Mouse (Mus musculus) left cerebral cortex, postnatal 10 days (tissue): ENCODE measurements around the gene Cyp27b1. TPM values are rescaled to one million over a fixed set of nuclear protein-coding genes. Genes with fewer than 3 reads are reported as not detected.

Experiments
- DNase-seq, 2 experiments: peaks; one replicate each; pipeline ENCODE4 v3.0.0; 2021 to 2022; ENCODE audit warnings: low spot score in 2 of 2, mixed read lengths in 1 of 2; ENCODE audit errors: extremely low spot score in 1 of 2
- intact Hi-C: fragments of 180-260 bp; cut with DNase I; formaldehyde crosslinking; loops from one replicate; pipeline ENCODE4 v1.15.1; 2025
- total RNA-seq, 2 experiments: library from RNA; stranded (reverse); gene quantifications; 2 replicates each; pipeline ENCODE4 v1.2.3; 2021

The Cyp27b1 gene
- total RNA-seq, 2 experiments from 2014 or later = 0.36 to 0.49 TPM

DNA sequence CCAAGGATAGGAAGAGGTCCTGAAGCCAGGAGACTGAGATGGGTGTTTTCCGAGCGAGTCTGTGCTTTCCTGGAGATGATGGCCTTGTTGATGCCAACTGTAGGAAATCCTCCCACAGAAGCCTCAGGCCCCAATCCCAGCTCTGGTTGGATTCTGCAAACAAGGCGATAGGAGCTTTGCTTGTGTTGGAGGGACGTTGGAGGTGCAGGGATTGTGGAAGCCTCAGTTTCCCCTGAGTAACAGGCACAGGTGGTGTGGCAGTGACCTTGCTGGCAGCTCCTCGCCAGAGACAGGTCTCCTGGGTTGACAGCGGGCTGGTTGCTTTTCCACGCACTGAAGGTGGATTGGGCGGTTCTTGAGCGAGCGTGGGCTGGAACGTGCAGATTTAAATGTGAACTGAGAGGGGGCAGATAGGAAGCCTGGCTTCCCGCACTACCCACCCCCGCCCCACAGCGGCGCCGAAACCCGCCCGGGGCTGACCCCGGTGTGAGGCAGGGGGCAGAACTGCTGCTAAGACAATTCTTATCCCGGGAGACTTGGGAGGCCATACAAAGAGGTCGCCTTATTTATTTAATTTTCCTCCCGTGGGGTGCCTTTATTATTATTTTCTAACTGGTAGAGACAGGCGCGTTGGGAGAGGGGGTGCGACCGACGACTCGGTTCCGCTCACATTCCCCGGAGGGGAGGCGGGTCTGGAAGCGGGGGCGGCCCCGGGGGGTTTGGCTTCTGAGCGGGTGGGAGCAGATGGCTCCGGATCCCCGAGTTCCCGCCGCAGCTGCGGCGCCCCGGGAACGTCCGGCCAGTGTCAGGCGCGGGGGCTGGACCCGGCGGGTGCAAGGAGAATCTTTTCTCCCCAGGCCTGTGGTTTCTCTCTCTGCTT, 33.1 kb downstream of the Cyp27b1 start:
- peak in 1 of 2 experiments; percentile 85 for DNase-seq
- intact Hi-C loops = no loop called here

DNA sequence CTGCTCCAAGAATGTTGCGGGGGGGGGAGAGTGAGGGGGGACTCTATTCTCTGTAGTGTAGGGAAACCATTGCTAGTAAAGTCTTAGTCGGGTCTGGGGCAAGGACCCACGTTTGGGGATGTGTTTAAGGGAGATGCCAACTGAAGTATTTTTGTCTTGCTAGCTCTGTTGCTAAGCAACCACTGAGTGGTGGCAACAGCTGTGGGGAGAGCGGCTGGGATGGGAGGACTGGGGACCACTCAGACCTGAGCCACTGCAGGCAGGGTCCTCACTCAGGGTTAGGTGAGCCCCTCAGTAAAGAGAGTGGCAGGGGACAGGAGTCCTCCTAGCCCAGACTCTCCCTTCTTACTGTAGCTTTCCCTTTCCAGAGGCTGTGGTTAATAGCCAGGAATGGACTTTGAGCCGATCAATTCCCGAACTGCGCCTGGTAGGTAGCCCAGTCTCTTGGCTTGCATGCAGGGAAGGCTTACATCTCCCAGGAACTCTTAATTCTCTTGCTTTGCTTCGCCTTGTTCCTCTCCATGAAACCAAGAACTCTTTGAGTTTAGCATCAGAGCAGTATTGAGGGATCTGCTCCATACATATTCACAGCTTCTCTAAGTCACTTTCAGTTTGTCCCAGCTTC, 34.1 kb downstream of the Cyp27b1 start:
- DNase-seq = peak in 1 of 2 experiments; percentile 45
- intact Hi-C loops = no loop called here

DNA sequence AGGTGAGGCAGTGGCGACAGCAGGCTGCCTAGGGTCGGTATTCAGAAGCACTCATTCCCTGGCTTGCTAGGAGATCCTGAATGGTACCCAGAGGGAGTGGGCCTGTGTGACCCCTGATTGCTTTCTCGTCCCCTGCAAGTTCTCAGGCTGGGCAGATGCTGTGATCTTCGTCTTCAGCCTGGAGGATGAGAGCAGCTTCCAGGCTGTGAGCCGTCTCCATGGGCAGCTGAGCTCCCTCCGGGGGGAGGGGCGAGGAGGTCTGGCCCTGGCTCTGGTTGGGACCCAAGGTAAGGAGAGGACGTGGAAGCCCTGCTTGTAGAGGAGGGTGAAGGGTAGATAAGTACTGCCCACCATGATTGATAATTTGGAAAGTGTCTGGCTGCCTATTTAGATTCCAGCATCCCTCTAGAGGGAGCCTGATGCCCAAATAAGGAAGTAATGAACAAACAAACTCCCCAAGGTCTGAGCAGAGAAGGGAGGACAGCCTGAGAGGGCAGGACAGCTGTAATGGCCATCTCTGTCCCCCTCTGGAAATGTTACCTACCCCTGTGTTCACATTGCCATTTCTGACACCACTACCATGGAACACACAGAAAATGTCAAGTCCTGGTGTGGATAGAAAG, 35.4 kb downstream of the Cyp27b1 start:
- peak in 1 of 2 experiments; percentile 50 for DNase-seq
- intact Hi-C loops = no loop called here

DNA sequence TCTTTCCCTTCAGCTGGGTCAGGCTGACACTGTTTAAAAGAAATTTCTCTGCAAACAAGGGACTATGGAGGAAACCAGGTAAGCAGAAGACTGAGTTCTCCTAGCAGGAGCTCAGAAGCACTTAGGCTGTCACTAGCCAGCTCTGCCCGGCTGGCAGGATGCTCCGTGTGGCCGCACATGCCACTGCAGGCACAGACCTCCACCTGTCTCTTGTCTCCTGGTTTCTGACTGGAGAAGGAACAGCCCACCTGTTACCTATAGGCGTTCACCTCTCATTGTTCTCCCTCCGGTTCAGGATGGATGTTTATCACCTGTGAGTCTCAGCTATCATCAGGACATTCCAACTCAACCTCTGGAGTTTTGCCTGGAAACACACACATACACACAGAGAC, 35.9 kb downstream of the Cyp27b1 start:
- DNase-seq = peak in 1 of 2 experiments; percentile 26
- intact Hi-C loops = no loop called here

DNA sequence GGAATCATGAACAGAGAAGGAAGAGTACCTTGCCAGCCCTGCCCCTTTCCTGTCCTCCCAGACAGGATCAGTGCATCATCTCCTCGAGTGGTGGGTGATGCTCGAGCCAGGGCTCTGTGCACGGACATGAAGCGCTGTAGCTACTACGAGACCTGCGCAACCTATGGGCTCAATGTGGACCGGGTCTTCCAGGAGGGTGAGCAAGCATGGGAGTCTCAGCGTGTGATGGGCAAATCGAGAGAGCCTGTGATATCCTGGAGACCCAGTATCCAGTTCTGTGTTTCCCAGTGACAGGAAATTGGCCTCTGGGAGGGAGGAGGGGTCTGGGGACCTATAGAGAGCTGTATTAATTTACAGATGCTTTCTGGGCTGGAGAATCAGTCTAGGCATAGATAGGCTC, 37.0 kb downstream of the Cyp27b1 start:
- intact Hi-C loops = no loop called here

DNA sequence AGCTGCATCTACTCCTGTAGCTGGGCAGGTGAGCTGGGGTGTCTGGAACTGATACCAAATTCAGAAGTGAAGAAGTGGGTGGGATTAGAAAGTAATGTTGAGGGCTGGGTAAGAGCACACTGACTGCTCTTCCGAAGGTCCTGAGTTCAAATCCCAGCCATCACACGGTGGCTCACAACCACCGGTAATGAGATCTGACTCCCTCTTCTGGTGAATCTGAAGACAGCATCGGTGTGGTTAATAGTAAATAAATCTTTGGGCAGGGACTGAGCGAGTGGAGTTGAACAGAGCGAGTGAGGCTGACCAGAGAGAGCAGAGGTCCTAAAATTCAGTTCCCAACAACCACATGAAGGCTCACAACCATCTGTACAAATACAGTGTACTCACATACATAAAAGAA, 37.6 kb downstream of the Cyp27b1 start:
- intact Hi-C loops = no loop called here
- no peak for DNase-seq

More for the DNA sequence above, 37.0 kb downstream of the Cyp27b1 start:
- DNase-seq = no peak

DNA sequence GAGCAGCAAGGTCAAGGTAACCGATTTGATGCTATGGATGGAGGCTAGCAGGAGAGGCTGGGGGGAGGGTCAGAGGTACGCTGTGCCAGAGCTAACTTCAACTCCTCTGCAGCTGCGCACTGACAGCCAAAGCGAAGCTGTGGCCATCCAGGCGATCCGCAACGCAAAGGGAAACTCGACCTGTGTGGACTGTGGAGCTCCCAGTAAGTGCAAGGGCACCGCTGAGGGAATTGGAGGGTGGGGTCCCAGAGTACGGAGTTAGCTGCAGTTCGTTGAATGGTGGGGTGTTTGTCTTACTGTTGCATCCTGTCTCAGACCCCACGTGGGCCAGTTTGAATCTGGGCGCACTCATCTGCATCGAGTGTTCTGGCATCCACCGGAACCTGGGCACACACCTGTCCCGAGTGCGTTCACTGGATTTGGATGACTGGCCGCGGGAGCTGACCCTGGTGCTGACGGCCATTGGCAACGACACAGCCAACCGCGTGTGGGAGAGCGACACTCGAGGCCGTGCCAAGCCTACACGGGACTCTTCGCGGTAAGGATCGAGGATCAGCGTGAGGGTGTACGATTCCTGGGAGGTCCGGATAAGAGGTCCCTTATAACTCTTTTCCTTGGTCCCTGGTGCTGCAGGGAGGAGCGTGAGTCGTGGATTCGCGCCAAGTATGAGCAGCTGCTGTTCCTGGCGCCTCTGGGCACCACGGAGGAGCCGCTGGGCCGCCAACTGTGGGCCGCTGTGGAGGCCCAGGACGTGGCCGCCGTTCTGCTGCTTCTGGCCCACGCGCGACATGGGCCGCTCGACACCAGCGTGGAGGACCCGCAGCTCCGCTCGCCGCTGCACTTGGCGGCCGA, 42.7 kb downstream of the Cyp27b1 start:
- peak in 1 of 2 experiments; percentile 73 for DNase-seq
- intact Hi-C loops = no loop called here

DNA sequence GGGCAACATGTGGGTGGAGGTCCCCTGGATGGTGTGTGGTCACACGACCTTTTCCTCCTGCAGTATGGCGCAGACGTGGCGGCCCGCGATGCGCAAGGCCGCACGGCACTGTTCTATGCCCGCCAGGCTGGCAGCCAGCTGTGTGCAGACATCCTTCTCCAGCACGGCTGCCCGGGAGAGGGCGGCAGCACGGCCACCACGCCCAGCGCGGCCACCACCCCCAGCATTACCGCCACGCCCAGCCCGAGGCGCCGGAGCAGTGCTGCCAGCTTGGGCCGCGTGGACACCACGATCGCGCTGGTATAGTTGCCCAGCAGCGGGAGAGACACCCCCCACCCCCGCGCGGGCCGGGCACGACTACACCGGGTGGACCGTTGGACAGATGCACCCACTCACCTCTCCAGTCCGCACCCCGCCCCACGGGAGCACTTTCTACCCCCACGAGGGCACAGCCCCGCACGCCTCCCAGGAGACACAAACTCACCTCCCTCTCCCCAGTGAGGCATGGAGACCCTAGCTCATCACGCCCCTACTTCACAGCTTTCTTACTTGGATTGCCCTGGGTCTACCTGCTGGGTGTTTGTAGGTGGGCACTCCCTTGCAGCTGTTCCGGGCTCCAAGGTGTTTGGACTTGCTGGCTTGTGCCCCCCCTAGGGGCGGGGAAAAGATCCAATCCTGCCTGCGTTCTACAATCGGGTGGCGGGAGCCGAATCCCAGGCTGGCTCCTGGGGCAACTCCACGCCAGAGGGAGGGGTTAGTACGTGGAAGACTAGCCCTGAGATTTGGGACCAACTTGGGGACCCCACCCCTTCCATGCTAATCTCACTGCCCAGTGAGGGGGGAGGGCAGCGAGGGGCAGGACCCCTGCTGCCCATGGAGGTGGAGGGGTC, 43.7 kb downstream of the Cyp27b1 start:
- DNase-seq = peak in 1 of 2 experiments; percentile 71
- intact Hi-C loops = no loop called here

DNA sequence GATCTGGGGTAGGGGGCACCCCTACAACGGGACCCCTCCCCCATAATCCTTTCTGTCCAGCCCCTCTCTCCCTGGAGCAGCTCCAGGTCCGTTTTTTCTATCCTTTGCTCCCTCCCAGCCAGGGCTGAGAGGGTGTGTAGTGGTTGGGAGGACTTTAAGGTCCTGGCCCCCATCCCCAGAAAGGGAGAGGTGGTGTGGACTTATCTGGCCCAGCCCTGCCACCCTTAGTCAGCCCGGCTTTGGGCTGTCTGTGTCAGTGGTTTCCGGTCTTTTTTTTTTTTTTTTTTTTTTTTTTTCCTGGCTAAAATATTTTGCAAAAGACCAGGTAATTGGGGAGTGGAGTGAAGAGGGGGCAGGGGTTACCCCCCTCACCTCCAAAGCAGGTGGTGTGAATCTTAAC, 44.7 kb downstream of the Cyp27b1 start:
- DNase-seq = no peak

DNA sequence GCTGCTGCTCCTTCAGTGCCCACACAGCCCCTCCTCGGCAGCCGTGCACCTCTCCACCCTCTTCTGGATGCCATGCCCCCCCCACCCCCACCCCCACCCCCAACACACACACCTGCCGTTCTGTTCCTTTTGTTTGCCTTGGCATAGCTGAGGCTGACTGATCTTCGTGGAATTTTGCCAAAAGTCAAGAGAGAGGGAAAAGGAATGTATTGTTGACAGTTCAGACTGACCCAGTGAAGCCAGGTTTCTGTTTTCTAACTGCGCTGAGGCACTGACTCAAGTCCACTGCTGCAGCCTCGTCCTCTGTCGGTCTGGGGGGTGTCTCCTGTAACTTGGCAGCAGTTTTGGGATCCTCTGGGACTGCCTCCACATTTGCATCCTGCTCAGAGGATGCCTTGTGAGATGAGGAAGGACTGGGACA, 46.3 kb downstream of the Cyp27b1 start:
- intact Hi-C loops = no loop called here
- DNase-seq = peak in 1 of 2 experiments; percentile 50

More for the DNA sequence above, 44.7 kb downstream of the Cyp27b1 start:
- intact Hi-C loops = no loop called here

DNA sequence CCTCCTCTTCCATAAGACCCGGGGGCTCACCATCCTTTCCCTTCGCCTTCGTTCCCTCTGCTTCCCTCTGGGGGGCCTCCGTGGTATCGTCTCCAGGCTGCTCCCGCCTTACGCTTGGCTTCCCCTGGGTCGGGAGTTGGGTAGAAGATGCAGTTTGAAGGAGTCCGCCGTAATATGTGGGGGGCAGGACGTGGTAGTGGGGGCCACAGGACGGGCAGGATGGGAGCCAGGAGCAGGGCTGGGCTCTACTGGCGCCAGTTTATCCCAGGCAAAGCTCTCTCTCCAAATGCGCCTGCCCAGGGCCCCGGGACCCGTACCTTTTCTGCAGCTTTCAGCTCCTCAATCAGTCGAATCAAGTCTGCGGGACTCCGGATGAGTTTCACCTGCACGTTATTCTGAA, 50.5 kb downstream of the Cyp27b1 start:
- intact Hi-C loops = no loop called here

DNA sequence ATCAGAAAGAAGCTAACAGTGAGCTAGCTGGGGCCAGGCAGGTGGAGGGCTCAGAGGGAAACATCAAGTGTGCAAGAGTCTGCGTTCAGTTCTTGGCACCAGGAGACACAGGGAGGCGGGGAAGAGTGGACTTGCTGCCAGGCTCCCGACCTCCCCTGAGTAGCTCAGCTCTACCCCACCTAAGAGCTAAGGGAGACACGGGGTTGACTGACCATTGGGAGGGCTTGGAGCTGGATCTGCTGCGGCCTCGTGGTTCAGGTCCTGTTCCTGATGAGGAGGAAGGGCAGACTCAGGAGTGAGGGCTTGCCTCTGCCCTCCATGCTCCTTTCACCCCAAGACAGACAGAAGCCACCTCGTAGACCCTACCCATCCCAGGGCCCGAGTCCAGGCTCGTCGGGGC, 51.1 kb downstream of the Cyp27b1 start:
- intact Hi-C loops = no loop called here
- no peak for DNase-seq

More for the DNA sequence above, 50.5 kb downstream of the Cyp27b1 start:
- DNase-seq = no peak

DNA sequence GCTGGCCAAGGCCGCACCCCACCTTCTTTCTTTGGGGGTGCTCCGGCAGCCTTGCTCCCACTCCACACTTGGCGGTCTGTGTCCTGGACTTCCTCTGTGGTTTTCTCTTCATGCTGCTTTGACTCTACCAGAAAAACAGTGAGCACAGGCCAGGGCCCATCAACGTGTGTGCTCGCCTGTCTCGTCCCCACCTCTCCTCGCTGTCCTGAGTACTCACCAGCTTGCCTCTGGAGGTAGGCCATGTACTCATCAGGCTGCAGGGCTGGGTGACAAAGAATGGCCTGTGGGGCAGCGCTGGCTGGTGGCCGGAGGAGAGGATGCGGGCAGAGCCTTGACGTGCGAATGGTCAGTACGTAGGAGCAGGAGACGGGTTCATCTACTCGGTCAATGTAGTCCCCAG, 51.8 kb downstream of the Cyp27b1 start:
- DNase-seq = peak in 1 of 2 experiments; percentile 18
- intact Hi-C loops = no loop called here

DNA sequence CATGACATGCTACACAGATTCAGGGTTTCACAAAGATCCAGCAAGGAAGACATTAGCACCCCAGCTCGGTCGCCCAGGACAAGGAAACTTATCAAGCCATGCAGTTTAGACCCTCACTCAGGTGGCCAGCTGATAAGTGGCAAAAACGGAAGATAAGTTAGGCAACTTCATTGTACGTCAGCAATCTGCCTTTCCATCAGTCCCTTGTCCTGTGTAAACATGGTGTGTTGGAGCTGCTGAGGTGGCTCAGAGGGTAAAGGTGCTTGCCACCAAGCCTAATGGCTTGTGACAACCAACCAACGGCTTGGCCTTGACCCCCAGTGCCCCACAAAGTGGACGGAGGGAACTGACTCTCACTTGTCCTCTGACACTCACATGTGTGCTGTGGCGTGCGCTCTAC, 52.4 kb downstream of the Cyp27b1 start:
- intact Hi-C loops = no loop called here
- no peak for DNase-seq

DNA sequence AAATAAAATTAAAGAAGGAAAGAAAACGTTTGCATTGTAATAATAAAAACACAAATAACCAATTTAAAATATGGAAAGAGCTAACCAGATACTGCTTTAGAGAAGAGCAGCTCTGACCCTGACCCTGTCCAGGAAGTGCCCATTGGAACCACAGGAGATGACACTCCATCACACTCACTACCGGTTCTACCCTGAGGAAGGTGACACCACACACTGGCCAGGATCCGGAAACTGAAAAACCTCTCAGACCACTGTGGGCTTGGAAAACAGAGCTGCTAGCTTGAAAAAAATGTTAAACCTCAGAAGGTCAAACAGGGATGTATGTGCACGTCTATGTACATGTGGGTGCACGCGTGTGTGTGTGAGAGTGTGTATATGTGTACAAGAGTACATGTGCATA, 53.1 kb downstream of the Cyp27b1 start:
- no peak for DNase-seq
- intact Hi-C loops = no loop called here
